Mouse (Mus musculus) frontal cortex, postnatal 14 days (tissue): ENCODE data around the gene Ffar4.

Experiments
- DNase-seq, 2 experiments: peaks; one replicate each; pipeline ENCODE4 v3.0.0; 2022; ENCODE audit warnings: low spot score in 2 of 2

Gene Ffar4

GRCm38 (mm10) chr19:38096231-38096630 lies 640 bp upstream of the Ffar4 start:
- no peak for DNase-seq

GRCm38 (mm10) chr19:38107871-38108270 lies 11.0 kb downstream of the Ffar4 start:
- no peak for DNase-seq

GRCm38 (mm10) chr19:38109506-38110242 lies 12.8 kb downstream of the Ffar4 start:
- no peak for DNase-seq

GRCm38 (mm10) chr19:38111056-38111455 lies 14.2 kb downstream of the Ffar4 start:
- DNase-seq: no peak

- no peak for DNase-seq
These were observed 15.7 kb downstream of the Ffar4 start for GRCm38 (mm10) chr19:38112575-38112974.

GRCm38 (mm10) chr19:38114834-38115491 lies 18.1 kb downstream of the Ffar4 start:
- DNase-seq: no peak

GRCm38 (mm10) chr19:38120123-38120760 lies 23.4 kb downstream of the Ffar4 start:
- no peak for DNase-seq

GRCm38 (mm10) chr19:38123921-38124320 lies 27.1 kb downstream of the Ffar4 start:
- DNase-seq: no peak

GRCm38 (mm10) chr19:38124401-38125218 lies 27.7 kb downstream of the Ffar4 start:
- peak in 1 of 2 experiments; percentile 10 for DNase-seq

GRCm38 (mm10) chr19:38125219-38125610 lies 28.3 kb downstream of the Ffar4 start, which contains the start of gene Rbp4:
Rbp4 (minus strand) TSS chr19:38125281.
- DNase-seq: no peak

GRCm38 (mm10) chr19:38126656-38127055 lies 29.8 kb downstream of the Ffar4 start:
- DNase-seq: no peak

- no peak for DNase-seq
These were observed 35.6 kb downstream of the Ffar4 start, which contains the start of gene Pde6c for GRCm38 (mm10) chr19:38132481-38132880. Pde6c (plus strand) TSS chr19:38132781.

- no peak for DNase-seq
These were observed 37.1 kb downstream of the Ffar4 start for GRCm38 (mm10) chr19:38133986-38134385.

GRCm38 (mm10) chr19:38134806-38135205 lies 37.9 kb downstream of the Ffar4 start:
- DNase-seq: no peak

GRCm38 (mm10) chr19:38143540-38144271 lies 46.8 kb downstream of the Ffar4 start:
- DNase-seq: no peak

GRCm38 (mm10) chr19:38156243-38156642 lies 59.4 kb downstream of the Ffar4 start:
- no peak for DNase-seq

- DNase-seq: no peak
These were observed 64.9 kb downstream of the Ffar4 start for GRCm38 (mm10) chr19:38161648-38162354.
